In genomic region chr2:170229461-170230080, GRCm38 (mm10) we compare ENCODE assay signal across 21 mouse cellular contexts.
DNase-seq lines count a peak whose midpoint lies in the region; ATAC-seq and TF ChIP-seq lines count a peak whose summit lies in the region.
"Had no signal": no experiment of that assay in that cellular context is flagged by ENCODE, and none has a peak within 500 bp of the region (broad histone marks: within the 10 kb centered on the region; RNA-seq: fewer than 3 reads in every experiment).

No protein-coding gene starts in this region.

- peaks cover 2% of the 10 kb centered on the region; the same call in 1 of the 2 replicates for H3K4me1 ChIP-seq in heart, embryonic 16.5 days (ENCODE audit: control insufficient read depth, insufficient read depth, low read length)
- H3K4me1 ChIP-seq in midbrain, postnatal 0 days (ENCODE audit: insufficient read depth, low read length), result no peaks in the 10 kb centered on the region
- H3K4me1 ChIP-seq in midbrain, embryonic 10.5 days, result 0 out of 2 replicates have a peak, but pooled peaks cover 3% of the 10 kb centered on the region
- H3K4me1 ChIP-seq in limb, embryonic 10.5 days, result no peaks in the 10 kb centered on the region
- H3K4me1 ChIP-seq: hindbrain, embryonic 13.5 days; limb, embryonic 12.5 days had no signal

- H3K27ac ChIP-seq in heart, embryonic 16.5 days (ENCODE audit: low read length), result no peak overlapping the region
- H3K27ac ChIP-seq in midbrain, postnatal 0 days (ENCODE audit: low read depth, low read length), result no peak overlapping the region
- no peak overlapping the region for H3K27ac ChIP-seq in midbrain, embryonic 10.5 days (replicated peaks)
- no peak overlapping the region for H3K27ac ChIP-seq in limb, embryonic 10.5 days
- H3K27ac ChIP-seq: heart, embryonic 10.5 days; hindbrain, embryonic 13.5 days; kidney, postnatal 0 days; limb, embryonic 12.5 days had no signal

- no peaks in the 10 kb centered on the region for H3K27me3 ChIP-seq in heart, embryonic 16.5 days (ENCODE audit: control insufficient read depth, insufficient read depth, low read length)
- no peaks in the 10 kb centered on the region for H3K27me3 ChIP-seq in midbrain, postnatal 0 days (ENCODE audit: insufficient read depth, low read length)
- no peaks in the 10 kb centered on the region for H3K27me3 ChIP-seq in midbrain, embryonic 10.5 days (ENCODE audit: low read depth, poor library complexity, severe bottlenecking)
- no peaks in the 10 kb centered on the region for H3K27me3 ChIP-seq in limb, embryonic 10.5 days (ENCODE audit: low read depth, poor library complexity, severe bottlenecking)
- H3K27me3 ChIP-seq: hindbrain, embryonic 13.5 days; limb, embryonic 12.5 days had no signal

- no peak for TF ChIP-seq CTCF in midbrain, postnatal 0 days (IDR thresholded peaks at IDR 0.05)
- no peak for TF ChIP-seq CTCF in brain, embryonic 14.5 days (IDR thresholded peaks at IDR 0.05; ENCODE audit: borderline replicate concordance, extremely low read depth, insufficient read depth, insufficient read length)

- H3K9me3 ChIP-seq in heart, embryonic 16.5 days (replicated peaks; ENCODE audit: control insufficient read depth, low read length), result no peaks in the 10 kb centered on the region
- no peaks in the 10 kb centered on the region for H3K9me3 ChIP-seq in midbrain, postnatal 0 days (ENCODE audit: low read length)
- no peaks in the 10 kb centered on the region for H3K9me3 ChIP-seq in midbrain, embryonic 10.5 days (replicated peaks)
- no peaks in the 10 kb centered on the region for H3K9me3 ChIP-seq in limb, embryonic 10.5 days (replicated peaks)
- H3K9me3 ChIP-seq: heart, embryonic 10.5 days; hindbrain, embryonic 13.5 days; limb, embryonic 12.5 days had no signal

- H3K4me3 ChIP-seq in heart, embryonic 16.5 days (ENCODE audit: low read length), result no peak overlapping the region
- no peak overlapping the region for H3K4me3 ChIP-seq in midbrain, postnatal 0 days (ENCODE audit: low read depth, low read length)
- H3K4me3 ChIP-seq in midbrain, embryonic 10.5 days, result no peak overlapping the region
- no peak overlapping the region for H3K4me3 ChIP-seq in limb, embryonic 10.5 days
- H3K4me3 ChIP-seq: heart, embryonic 10.5 days; hindbrain, embryonic 13.5 days; limb, embryonic 12.5 days had no signal

- no peak overlapping the region for H3K4me2 ChIP-seq in heart, embryonic 16.5 days (ENCODE audit: low read depth, low read length)
- H3K4me2 ChIP-seq in midbrain, postnatal 0 days (ENCODE audit: low read depth, low read length, poor library complexity, severe bottlenecking), result no peak overlapping the region
- H3K4me2 ChIP-seq: hindbrain, embryonic 13.5 days; limb, embryonic 12.5 days; liver, embryonic 11.5 days; midbrain, embryonic 11.5 days had no signal

- intact Hi-C loops in heart, postnatal 36 days (cut with DNase I), result no loop called here

- DNase-seq in heart, postnatal 36 days, result no peak
- DNase-seq in midbrain, postnatal 0 days (ENCODE audit: low spot score), result peak; percentile 22
- DNase-seq in midbrain, embryonic 10.5 days (ENCODE audit: low spot score), result no peak
- DNase-seq in brain, embryonic 14.5 days (ENCODE audit: low read depth), result peak; percentile 44
- DNase-seq in limb, embryonic 10.5 days (ENCODE audit: low spot score), result no peak
- DNase-seq in kidney, adult 18-20 months, result no peak
- DNase-seq: cerebellum, adult 11-12 months; gastrocnemius, postnatal 25 days; kidney, adult 11 months; layer of hippocampus, postnatal 36 days; liver, postnatal 0 days; lung, postnatal 36 days; thymus, postnatal 14 days had no signal

- peak; percentile 60; the same call in 1 of the 2 replicates for ATAC-seq in heart, embryonic 16.5 days (replicated peaks; ENCODE audit: extremely low read depth, insufficient read depth, low FRiP score)
- no peak for ATAC-seq in midbrain, postnatal 0 days (ENCODE audit: low FRiP score)
- peak; percentile 35; the same call in 1 of the 2 replicates for ATAC-seq in megakaryocyte-erythroid progenitor cell, adult 5-6 weeks (replicated peaks; ENCODE audit: low FRiP score, low TSS enrichment, poor library complexity, severe bottlenecking)
- ATAC-seq: liver, postnatal 0 days had no signal

- H3K9ac ChIP-seq in heart, embryonic 16.5 days (ENCODE audit: low read length), result no peak overlapping the region
- no peak overlapping the region for H3K9ac ChIP-seq in midbrain, postnatal 0 days (replicated peaks; ENCODE audit: low read length, poor library complexity, severe bottlenecking)
- H3K9ac ChIP-seq: hindbrain, embryonic 13.5 days; limb, embryonic 12.5 days; liver, postnatal 0 days had no signal

- no peaks in the 10 kb centered on the region for H3K36me3 ChIP-seq in heart, embryonic 16.5 days (ENCODE audit: control insufficient read depth, insufficient read depth)
- no peaks in the 10 kb centered on the region for H3K36me3 ChIP-seq in midbrain, postnatal 0 days (ENCODE audit: insufficient read depth, low read length)
- H3K36me3 ChIP-seq in midbrain, embryonic 10.5 days, result no peaks in the 10 kb centered on the region
- H3K36me3 ChIP-seq in limb, embryonic 10.5 days, result no peaks in the 10 kb centered on the region
- H3K36me3 ChIP-seq: heart, embryonic 10.5 days; hindbrain, embryonic 13.5 days; limb, embryonic 12.5 days had no signal

- WGBS in heart, embryonic 16.5 days, result 56% methylated on average over 8 of the region's 8 CpGs
- WGBS in midbrain, postnatal 0 days, result 86% methylated on average over 8 of the region's 8 CpGs
- 88% methylated on average over 8 of the region's 8 CpGs for WGBS in midbrain, embryonic 10.5 days
- 94% methylated on average over 8 of the region's 8 CpGs for WGBS in limb, embryonic 10.5 days

- TF ChIP-seq POLR2A in brain, embryonic 14.5 days (IDR thresholded peaks at IDR 0.05; ENCODE audit: borderline replicate concordance, extremely low read depth, insufficient read depth, insufficient read length, poor library complexity, severe bottlenecking), result no peak

Comparison
In these comparisons a context has a peak if more than half of its experiments do, and no peak if none do; other contexts are left out.
1. DNase-seq: peak in midbrain, postnatal 0 days (single experiment) and brain, embryonic 14.5 days (single experiment); none in heart, postnatal 36 days (0 of 2), midbrain, embryonic 10.5 days (single experiment), limb, embryonic 10.5 days (single experiment) and kidney, adult 18-20 months (single experiment).